Mouse (Mus musculus) liver, adult (tissue): Measurements from ENCODE around the gene Abcc2.

Experiments used
- GATA4 ChIP-seq: IDR thresholded peaks from 2 replicates; pipeline ENCODE4 v1.6.1; 2014; ENCODE audit warnings: mild to moderate bottlenecking, low read length; ENCODE audit not compliant: insufficient replicate concordance

The Abcc2 gene

GRCm38 (mm10) chr19:43769366-43769960 lies 12.5 kb upstream of the Abcc2 start:
- no peak for TF ChIP-seq GATA4

- no peak for TF ChIP-seq GATA4
Measured at GRCm38 (mm10) chr19:43770584-43770983, 11.4 kb upstream of the Abcc2 start.

- no peak for TF ChIP-seq GATA4
Measured at GRCm38 (mm10) chr19:43771499-43771969, 10.5 kb upstream of the Abcc2 start.

- TF ChIP-seq GATA4: no peak
Measured at GRCm38 (mm10) chr19:43772311-43772710, 9.7 kb upstream of the Abcc2 start.

GRCm38 (mm10) chr19:43775433-43775832 lies 6.6 kb upstream of the Abcc2 start:
- TF ChIP-seq GATA4: no peak; the same call in 1 of the 2 replicates

- TF ChIP-seq GATA4: no peak
Measured at GRCm38 (mm10) chr19:43776561-43776960, 5.4 kb upstream of the Abcc2 start.

- no peak for TF ChIP-seq GATA4
Measured at GRCm38 (mm10) chr19:43777308-43777707, 4.7 kb upstream of the Abcc2 start.

- no peak; the same call in 1 of the 2 replicates for TF ChIP-seq GATA4
Measured at GRCm38 (mm10) chr19:43780391-43780790, 1.6 kb upstream of the Abcc2 start.

- no peak for TF ChIP-seq GATA4
Measured at GRCm38 (mm10) chr19:43784761-43785160, 2.8 kb downstream of the Abcc2 start.

GRCm38 (mm10) chr19:43786249-43787026 lies 4.4 kb downstream of the Abcc2 start:
- no peak for TF ChIP-seq GATA4

- TF ChIP-seq GATA4: no peak
Measured at GRCm38 (mm10) chr19:43789817-43790216, 7.8 kb downstream of the Abcc2 start.

- no peak for TF ChIP-seq GATA4
Measured at GRCm38 (mm10) chr19:43792537-43792936, 10.5 kb downstream of the Abcc2 start.

- TF ChIP-seq GATA4: no peak
Measured at GRCm38 (mm10) chr19:43793951-43794350, 12.0 kb downstream of the Abcc2 start.

GRCm38 (mm10) chr19:43795511-43795910 lies 13.5 kb downstream of the Abcc2 start:
- no peak for TF ChIP-seq GATA4

- TF ChIP-seq GATA4: no peak
Measured at GRCm38 (mm10) chr19:43797216-43797615, 15.2 kb downstream of the Abcc2 start.

GRCm38 (mm10) chr19:43801427-43802051 lies 19.5 kb downstream of the Abcc2 start:
- TF ChIP-seq GATA4: no peak
